Mouse (Mus musculus) gastrocnemius, postnatal 36 days (tissue): ENCODE measurements at regions not wholly inside any gene's neighbourhood (a gene's known extent, or its start where the extent isn't known, plus 50 kb on each side); places are given as distances from the start of the nearest gene placed in this dataset.

Experiments
- DNase-seq, 2 experiments: peaks; one replicate each; pipeline ENCODE4 v3.0.0; 2022
- intact Hi-C: fragments of 180-260 bp; cut with DNase I; formaldehyde crosslinking; loops from one replicate; pipeline ENCODE4 v1.15.1; 2025

- intact Hi-C loops, result no loop called here
- no peak for DNase-seq
Measured at GRCm38 (mm10) chr2:79172967-79173919, 82.0 kb upstream of the Itga4 start.

- no peak for DNase-seq
- intact Hi-C loops, result no loop called here
Measured at GRCm38 (mm10) chr2:79174282-79174681, 80.9 kb upstream of the Itga4 start.

- no peak for DNase-seq
- intact Hi-C loops, result no loop called here
Measured at GRCm38 (mm10) chr2:79180782-79181181, 74.4 kb upstream of the Itga4 start.

GRCm38 (mm10) chr2:79183034-79183630, 72.1 kb upstream of the Itga4 start:
- intact Hi-C loops, result no loop called here
- DNase-seq, result no peak

- DNase-seq, result no peak
- intact Hi-C loops, result no loop called here
Measured at GRCm38 (mm10) chr2:79185234-79186101, 69.8 kb upstream of the Itga4 start.

GRCm38 (mm10) chr2:79186878-79187277, 68.3 kb upstream of the Itga4 start:
- DNase-seq, result peak in 1 of 2 experiments; percentile 4
- intact Hi-C loops, result no loop called here

GRCm38 (mm10) chr2:79188511-79189193, 66.6 kb upstream of the Itga4 start:
- no peak for DNase-seq
- intact Hi-C loops, result no loop called here

- intact Hi-C loops, result no loop called here
- DNase-seq, result no peak
Measured at GRCm38 (mm10) chr2:79193851-79194250, 61.4 kb upstream of the Itga4 start.

- DNase-seq, result no peak
- intact Hi-C loops, result no loop called here
Measured at GRCm38 (mm10) chr2:79201677-79202076, 53.5 kb upstream of the Itga4 start.
